Mouse (Mus musculus) cerebellum, adult 8-10 months (tissue): ENCODE measurements around the gene Adgrb3.
"Not testable (repeated sequence)": the region's sequence is repeated elsewhere in the genome, so short reads cannot be mapped to it uniquely, and the experiment has no call there.

Source experiments
- DNase-seq: peaks from one replicate; pipeline ENCODE4 v3.0.0; 2022

The Adgrb3 gene

GRCm38 (mm10) chr1:25503524-25503923 lies 326.0 kb downstream of the Adgrb3 start:
- no peak for DNase-seq

GRCm38 (mm10) chr1:25495202-25495914 lies 334.1 kb downstream of the Adgrb3 start:
- DNase-seq = no peak

- peak; percentile 23 for DNase-seq
These were observed 338.0 kb downstream of the Adgrb3 start for GRCm38 (mm10) chr1:25491503-25491902.

GRCm38 (mm10) chr1:25490174-25490573 lies 339.3 kb downstream of the Adgrb3 start:
- no peak for DNase-seq

GRCm38 (mm10) chr1:25475699-25476098 lies 353.8 kb downstream of the Adgrb3 start:
- DNase-seq = no peak

- DNase-seq = no peak
These were observed 355.0 kb downstream of the Adgrb3 start for GRCm38 (mm10) chr1:25474469-25474868.

- not testable (repeated sequence) for DNase-seq
These were observed 357.9 kb downstream of the Adgrb3 start for GRCm38 (mm10) chr1:25471612-25472011.

- no peak for DNase-seq
These were observed 366.9 kb downstream of the Adgrb3 start for GRCm38 (mm10) chr1:25462612-25463011.

GRCm38 (mm10) chr1:25435506-25435905 lies 394.0 kb downstream of the Adgrb3 start:
- DNase-seq = no peak

- DNase-seq = no peak
These were observed 399.2 kb downstream of the Adgrb3 start for GRCm38 (mm10) chr1:25430219-25430862.

GRCm38 (mm10) chr1:25420701-25421100 lies 408.8 kb downstream of the Adgrb3 start:
- DNase-seq = no peak

GRCm38 (mm10) chr1:25419378-25419777 lies 410.1 kb downstream of the Adgrb3 start:
- no peak for DNase-seq

GRCm38 (mm10) chr1:25415084-25415483 lies 414.4 kb downstream of the Adgrb3 start:
- DNase-seq = no peak

- no peak for DNase-seq
These were observed 465.3 kb downstream of the Adgrb3 start for GRCm38 (mm10) chr1:25364186-25364585.

GRCm38 (mm10) chr1:25358554-25358953 lies 471.0 kb downstream of the Adgrb3 start:
- no peak for DNase-seq

- DNase-seq = peak; percentile 30
These were observed 474.0 kb downstream of the Adgrb3 start for GRCm38 (mm10) chr1:25355486-25355885.

GRCm38 (mm10) chr1:25344876-25345275 lies 484.6 kb downstream of the Adgrb3 start:
- no peak for DNase-seq

- no peak for DNase-seq
These were observed 504.1 kb downstream of the Adgrb3 start for GRCm38 (mm10) chr1:25325406-25325805.

- DNase-seq = no peak
These were observed 512.4 kb downstream of the Adgrb3 start for GRCm38 (mm10) chr1:25317142-25317541.

GRCm38 (mm10) chr1:25312344-25312743 lies 517.2 kb downstream of the Adgrb3 start:
- no peak for DNase-seq

GRCm38 (mm10) chr1:25310066-25310465 lies 519.4 kb downstream of the Adgrb3 start:
- no peak for DNase-seq

- DNase-seq = peak; percentile 33
These were observed 548.0 kb downstream of the Adgrb3 start for GRCm38 (mm10) chr1:25281471-25281870.

GRCm38 (mm10) chr1:25250562-25250961 lies 578.9 kb downstream of the Adgrb3 start:
- no peak for DNase-seq

- no peak for DNase-seq
These were observed 587.1 kb downstream of the Adgrb3 start for GRCm38 (mm10) chr1:25242436-25242835.
